Mouse (Mus musculus) heart, adult 2 months (tissue): ENCODE results near the gene Akap6.

ENCODE experiments used
- CTCF ChIP-seq: fragments of 200-600 bp; IDR thresholded peaks from 2 replicates; pipeline ENCODE4 v1.8.1; 2022; ENCODE audit warnings: antibody characterized with exemption, mild to moderate bottlenecking, moderate library complexity
- EP300 ChIP-seq: fragments of 200-500 bp; IDR thresholded peaks from 2 replicates; pipeline ENCODE4 v1.6.1; 2011; ENCODE audit warnings: low read depth, low read length, control low read depth; ENCODE audit not compliant: insufficient read depth

DNA sequence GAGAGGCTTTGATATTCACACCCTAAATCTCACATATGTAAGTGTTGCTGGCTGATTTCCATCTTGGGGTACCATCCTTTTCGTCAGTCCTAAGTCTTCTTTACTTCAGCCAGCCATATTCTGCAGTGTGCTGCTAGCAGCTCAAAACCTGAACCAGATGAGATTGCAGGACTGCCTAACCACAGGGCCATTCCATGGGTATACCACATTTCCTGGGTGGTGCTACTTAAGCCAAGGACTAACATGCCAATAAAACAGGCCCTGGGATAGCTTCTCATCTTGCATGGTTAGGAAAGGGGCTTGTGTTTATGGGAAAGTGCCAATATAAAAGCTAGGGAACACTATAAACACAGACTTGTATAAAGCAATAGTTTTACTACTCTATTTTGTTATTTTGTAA is 7.6 kb upstream of the Akap6 start:
- no peak for TF ChIP-seq EP300
- TF ChIP-seq CTCF, result no peak
